Mouse (Mus musculus) liver, embryonic 11.5 days (tissue): ENCODE data around the gene Tnfrsf4. TPM values are rescaled to one million over a fixed set of nuclear protein-coding genes. Genes with fewer than 3 reads are reported as not detected.

Source experiments
- ATAC-seq: fragments of 200-750 bp; cut with Nextera tagmentation; replicated peaks from 2 replicates; pipeline ENCODE4 v1.8.0; 2017; ENCODE audit warnings: moderate number of reproducible peaks, mild to moderate bottlenecking, moderate TSS enrichment, moderate library complexity; ENCODE audit not compliant: low FRiP score
- DNase-seq: peaks from one replicate; pipeline ENCODE4 v3.0.0-alpha.2; 2017; ENCODE audit warnings: low spot score
- H3K27ac ChIP-seq: fragments of 300-500 bp; sonication (generic); 2 replicates; pipeline ENCODE4 v1.5.1; 2014; ENCODE audit warnings: mild to moderate bottlenecking, low read depth, low read length, control low read depth
- H3K27me3 ChIP-seq: fragments of 300-500 bp; sonication (generic); replicated peaks from 2 replicates; pipeline ENCODE4 v1.6.1; 2014; ENCODE audit warnings: low read length, mixed read lengths; ENCODE audit not compliant: control insufficient read depth, insufficient read depth
- H3K36me3 ChIP-seq: fragments of 300-500 bp; sonication (generic); 2 replicates; pipeline ENCODE4 v1.6.1; 2014; ENCODE audit warnings: mild to moderate bottlenecking, low read length, moderate library complexity, mixed read lengths; ENCODE audit not compliant: control insufficient read depth, insufficient read depth
- H3K4me1 ChIP-seq: fragments of 300-500 bp; sonication (generic); replicated peaks from 2 replicates; pipeline ENCODE4 v1.6.1; 2014; ENCODE audit warnings: low read length, mixed read lengths; ENCODE audit not compliant: control insufficient read depth, insufficient read depth
- H3K4me2 ChIP-seq: fragments of 300-500 bp; sonication (generic); 2 replicates; pipeline ENCODE4 v1.6.1; 2014; ENCODE audit warnings: mild to moderate bottlenecking, control low read depth, moderate library complexity
- H3K4me3 ChIP-seq: fragments of 300-500 bp; sonication (generic); 2 replicates; pipeline ENCODE4 v1.5.1; 2014; ENCODE audit warnings: low read depth, low read length, control low read depth
- H3K9ac ChIP-seq: fragments of 300-500 bp; sonication (generic); 2 replicates; pipeline ENCODE4 v1.6.1; 2014; ENCODE audit warnings: low read depth, low read length, control low read depth
- H3K9me3 ChIP-seq: fragments of 300-500 bp; sonication (generic); 2 replicates; pipeline ENCODE4 v1.6.1; 2016; ENCODE audit warnings: low read length, inconsistent platforms, mixed read lengths; ENCODE audit not compliant: control insufficient read depth
- WGBS: fragments of 180-500 bp; shearing (Covaris S2); extraction: QIAGEN DNeasy Blood & Tissue Kit; methylation state at CpG from one replicate; pipeline ENCODE4 v1.1.7; 2014; 5-methylcytosine and 5-hydroxymethylcytosine counted together
- polyA plus RNA-seq: library from polyadenylated mRNA; unstranded; fragments of >200 nt; fragmentation: Nextera tagmentation; extraction: Ambion mirVana; gene quantifications from 2 replicates; pipeline ENCODE4 v1.2.1, GENCODE M21; 2014

The Tnfrsf4 gene
- polyA plus RNA-seq, 1 experiment from 2014 or later, result 0.85 TPM

GRCm38 (mm10) chr4:156019771-156020170, 6.1 kb downstream of the Tnfrsf4 start:
- ATAC-seq, result no peak

GRCm38 (mm10) chr4:156021381-156021780, 7.7 kb downstream of the Tnfrsf4 start:
- no peaks in the 10 kb centered on the region for H3K27me3 ChIP-seq
- H3K9me3 ChIP-seq, result no peaks in the 10 kb centered on the region
- no peaks in the 10 kb centered on the region for H3K36me3 ChIP-seq
- peaks cover 7% of the 10 kb centered on the region for H3K4me1 ChIP-seq
- DNase-seq (no peak), ATAC-seq (no peak)
- H3K27ac ChIP-seq, result no peak overlapping the region
- H3K4me2 ChIP-seq, result no peak overlapping the region
- 58% methylated on average over 3 of the region's 3 CpGs for WGBS
- no peak overlapping the region for H3K9ac ChIP-seq
- H3K4me3 ChIP-seq, result no peak overlapping the region

More at GRCm38 (mm10) chr4:156019771-156020170, 6.1 kb downstream of the Tnfrsf4 start:
- no peak overlapping the region for H3K27ac ChIP-seq
- H3K4me2 ChIP-seq, result no peak overlapping the region
- H3K4me3 ChIP-seq, result no peak overlapping the region
- 89% methylated on average over 12 of the region's 12 CpGs for WGBS
- H3K27me3 ChIP-seq, result no peaks in the 10 kb centered on the region
- no peaks in the 10 kb centered on the region for H3K9me3 ChIP-seq
- DNase-seq, result no peak
- H3K9ac ChIP-seq, result no peak overlapping the region
- H3K36me3 ChIP-seq, result peaks cover 2% of the 10 kb centered on the region; the same call in 1 of the 2 replicates
- H3K4me1 ChIP-seq, result peaks cover 7% of the 10 kb centered on the region

GRCm38 (mm10) chr4:156021942-156022419, 8.3 kb downstream of the Tnfrsf4 start:
- no peaks in the 10 kb centered on the region for H3K9me3 ChIP-seq
- no peak overlapping the region for H3K4me2 ChIP-seq
- peaks cover 7% of the 10 kb centered on the region for H3K4me1 ChIP-seq
- no peak overlapping the region for H3K27ac ChIP-seq
- DNase-seq, result no peak
- no peaks in the 10 kb centered on the region for H3K36me3 ChIP-seq
- 28% methylated on average over 9 of the region's 9 CpGs for WGBS
- no peak for ATAC-seq
- H3K27me3 ChIP-seq, result no peaks in the 10 kb centered on the region
- no peak overlapping the region for H3K4me3 ChIP-seq
- no peak overlapping the region for H3K9ac ChIP-seq

- ATAC-seq (no peak), DNase-seq (no peak)
- no peaks in the 10 kb centered on the region for H3K27me3 ChIP-seq
- WGBS, result 81% methylated on average over 9 of the region's 9 CpGs
- H3K4me2 ChIP-seq, result no peak overlapping the region
- H3K9me3 ChIP-seq, result no peaks in the 10 kb centered on the region
- H3K4me1 ChIP-seq, result peaks cover 7% of the 10 kb centered on the region
- no peak overlapping the region for H3K4me3 ChIP-seq
- no peak overlapping the region for H3K27ac ChIP-seq
- H3K9ac ChIP-seq, result no peak overlapping the region
- no peaks in the 10 kb centered on the region for H3K36me3 ChIP-seq
Measured at GRCm38 (mm10) chr4:156023520-156023919, 9.9 kb downstream of the Tnfrsf4 start.

GRCm38 (mm10) chr4:156024184-156024583, 10.5 kb downstream of the Tnfrsf4 start:
- Histone ChIP-seq H3K9ac (no peak overlapping the region), H3K27ac (no peak overlapping the region), H3K36me3 (no peaks in the 10 kb centered on the region), H3K4me3 (no peak overlapping the region), H3K4me2 (no peak overlapping the region), H3K4me1 (peaks cover 7% of the 10 kb centered on the region), H3K27me3 (no peaks in the 10 kb centered on the region), H3K9me3 (no peaks in the 10 kb centered on the region)
- DNase-seq (no peak), ATAC-seq (no peak)
- 87% methylated on average over 7 of the region's 7 CpGs for WGBS

- no peak within 1 kb of the TSS for H3K4me2 ChIP-seq
- DNase-seq, result no peak
- H3K36me3 ChIP-seq, result no peaks in the 10 kb centered on the region
- no peaks in the 10 kb centered on the region for H3K9me3 ChIP-seq
- peaks cover 13% of the 10 kb centered on the region for H3K4me1 ChIP-seq
- H3K4me3 ChIP-seq, result no peak within 1 kb of the TSS
- H3K27me3 ChIP-seq, result no peaks in the 10 kb centered on the region
- H3K9ac ChIP-seq, result no peak within 1 kb of the TSS
- no peak within 1 kb of the TSS for H3K27ac ChIP-seq
- no peak for ATAC-seq
- WGBS, result 51% methylated on average over 4 of the region's 4 CpGs
Measured at GRCm38 (mm10) chr4:156026013-156026412, 12.4 kb downstream of the Tnfrsf4 start, which contains the start of gene Tnfrsf18. Gene Tnfrsf18, plus strand, starts transcription at chr4:156026164.

GRCm38 (mm10) chr4:156028580-156028979, 14.9 kb downstream of the Tnfrsf4 start:
- DNase-seq (no peak), ATAC-seq (no peak)
- Histone ChIP-seq H3K9ac (no peak overlapping the region), H3K36me3 (no peaks in the 10 kb centered on the region), H3K4me1 (peaks cover 13% of the 10 kb centered on the region), H3K4me2 (no peak overlapping the region), H3K4me3 (no peak overlapping the region), H3K27ac (no peak overlapping the region), H3K9me3 (no peaks in the 10 kb centered on the region), H3K27me3 (no peaks in the 10 kb centered on the region)
- 89% methylated on average over 7 of the region's 7 CpGs for WGBS

GRCm38 (mm10) chr4:156030651-156031118, 17.0 kb downstream of the Tnfrsf4 start:
- Histone ChIP-seq H3K4me1 (peaks cover 17% of the 10 kb centered on the region), H3K9me3 (no peaks in the 10 kb centered on the region), H3K27me3 (peaks cover 18% of the 10 kb centered on the region), H3K4me2 (peak overlapping the region; percentile 58), H3K27ac (no peak overlapping the region), H3K9ac (peak overlapping the region; percentile 63), H3K36me3 (no peaks in the 10 kb centered on the region), H3K4me3 (peak overlapping the region; percentile 51)
- 62% methylated on average over 9 of the region's 9 CpGs for WGBS
- DNase-seq, result no peak
- no peak for ATAC-seq

GRCm38 (mm10) chr4:156031255-156031592, 17.6 kb downstream of the Tnfrsf4 start:
- ATAC-seq (0 out of 2 replicates have a peak, but pooled peaks have one; percentile 16), DNase-seq (peak; percentile 47)
- Histone ChIP-seq H3K4me2 (peak overlapping the region; percentile 58), H3K9me3 (no peaks in the 10 kb centered on the region), H3K4me1 (peaks cover 17% of the 10 kb centered on the region), H3K27ac (peak overlapping the region; percentile 38; the same call in 1 of the 2 replicates), H3K36me3 (no peaks in the 10 kb centered on the region), H3K9ac (peak overlapping the region; percentile 63), H3K27me3 (peaks cover 23% of the 10 kb centered on the region), H3K4me3 (peak overlapping the region; percentile 51)
- 13% methylated on average over 7 of the region's 7 CpGs for WGBS
